Mouse (Mus musculus) limb, embryonic 10.5 days (tissue): Measurements from ENCODE around the gene Psg25. TPM values are rescaled to one million over a fixed set of nuclear protein-coding genes. Genes with fewer than 3 reads are reported as not detected.
"Not testable (repeated sequence)": the region's sequence is repeated elsewhere in the genome, so short reads cannot be mapped to it uniquely, and the experiment has no call there.

Experiments used
- DNase-seq: peaks from one replicate; pipeline ENCODE4 v3.0.0-alpha.2; 2017; ENCODE audit warnings: low spot score
- H3K27ac ChIP-seq: fragments of 300-500 bp; sonication (generic); 2 replicates; pipeline ENCODE4 v1.5.1; 2016; ENCODE audit warnings: mild to moderate bottlenecking
- H3K27me3 ChIP-seq: fragments of 300-500 bp; sonication (generic); 2 replicates; pipeline ENCODE4 v1.6.1; 2016; ENCODE audit warnings: low read depth, mild to moderate bottlenecking; ENCODE audit not compliant: poor library complexity, severe bottlenecking
- H3K36me3 ChIP-seq: fragments of 300-500 bp; sonication (generic); 2 replicates; pipeline ENCODE4 v1.6.1; 2016; ENCODE audit warnings: mild to moderate bottlenecking, moderate library complexity
- H3K4me1 ChIP-seq: fragments of 300-500 bp; sonication (generic); 2 replicates; pipeline ENCODE4 v1.6.1; 2016
- H3K4me3 ChIP-seq: fragments of 300-500 bp; sonication (generic); 2 replicates; pipeline ENCODE4 v1.5.1; 2016; ENCODE audit warnings: mild to moderate bottlenecking, moderate library complexity
- H3K9me3 ChIP-seq: fragments of 300-500 bp; sonication (generic); replicated peaks from 2 replicates; pipeline ENCODE4 v1.6.1; 2016; ENCODE audit warnings: mild to moderate bottlenecking
- WGBS: fragments of 180-500 bp; shearing (Covaris S2); methylation state at CpG from one replicate; pipeline ENCODE4 v1.1.7; 2016; 5-methylcytosine and 5-hydroxymethylcytosine counted together
- polyA plus RNA-seq: library from polyadenylated mRNA; unstranded; fragments of >200 nt; fragmentation: Nextera tagmentation; extraction: Ambion mirVana; gene quantifications from 2 replicates; pipeline ENCODE4 v1.2.1, GENCODE M21; 2016

Psg25 gene
- polyA plus RNA-seq = not detected in 2 replicates

GRCm38 (mm10) chr7:18532169-18532568, at the start of gene Psg25:
Gene Psg25 (minus strand): TSS chr7:18532269.
- H3K4me3 ChIP-seq = no peak within 1 kb of the TSS
- no peaks in the 10 kb centered on the region for H3K4me1 ChIP-seq
- H3K27me3 ChIP-seq = no peaks in the 10 kb centered on the region
- H3K36me3 ChIP-seq = no peaks in the 10 kb centered on the region
- DNase-seq = no peak
- H3K9me3 ChIP-seq = no peaks in the 10 kb centered on the region
- 92% methylated on average over 1 of the region's 1 CpGs for WGBS
- no peak within 1 kb of the TSS for H3K27ac ChIP-seq

- DNase-seq = no peak
- Histone ChIP-seq H3K4me3 (no peak within 1 kb of the TSS), H3K36me3 (no peaks in the 10 kb centered on the region), H3K9me3 (no peaks in the 10 kb centered on the region; the same call in 1 of the 2 replicates), H3K4me1 (no peaks in the 10 kb centered on the region), H3K27ac (no peak within 1 kb of the TSS), H3K27me3 (no peaks in the 10 kb centered on the region)
- 79% methylated on average over 3 of the region's 3 CpGs for WGBS
Observed at GRCm38 (mm10) chr7:18567205-18567604, 35.1 kb upstream of the Psg25 start, which contains the start of gene Psg27. Gene Psg27 (minus strand): TSS chr7:18567305.

GRCm38 (mm10) chr7:18559850-18560249, 27.8 kb upstream of the Psg25 start:
- Histone ChIP-seq H3K4me3 (no peak overlapping the region), H3K27me3 (no peaks in the 10 kb centered on the region), H3K27ac (no peak overlapping the region), H3K4me1 (no peaks in the 10 kb centered on the region), H3K36me3 (no peaks in the 10 kb centered on the region), H3K9me3 (no peaks in the 10 kb centered on the region; the same call in 1 of the 2 replicates)
- DNase-seq = no peak

GRCm38 (mm10) chr7:18555751-18556150, 23.7 kb upstream of the Psg25 start:
- not testable (repeated sequence) for DNase-seq, H3K27me3 ChIP-seq, H3K36me3 ChIP-seq, H3K4me3 ChIP-seq, H3K9me3 ChIP-seq, H3K27ac ChIP-seq, H3K4me1 ChIP-seq
- 86% methylated on average over 3 of the region's 3 CpGs for WGBS

- no peak overlapping the region for H3K27ac ChIP-seq
- 58% methylated on average over 3 of the region's 3 CpGs for WGBS
- no peaks in the 10 kb centered on the region for H3K36me3 ChIP-seq
- no peaks in the 10 kb centered on the region for H3K4me1 ChIP-seq
- H3K9me3 ChIP-seq = no peaks in the 10 kb centered on the region
- no peak for DNase-seq
- H3K27me3 ChIP-seq = no peaks in the 10 kb centered on the region
- no peak overlapping the region for H3K4me3 ChIP-seq
Observed at GRCm38 (mm10) chr7:18533420-18533819, 1.4 kb upstream of the Psg25 start.

GRCm38 (mm10) chr7:18524668-18525067, 7.4 kb downstream of the Psg25 start:
- Histone ChIP-seq H3K27me3 (no peaks in the 10 kb centered on the region), H3K27ac (no peak overlapping the region), H3K4me3 (no peak overlapping the region), H3K4me1 (no peaks in the 10 kb centered on the region), H3K9me3 (no peaks in the 10 kb centered on the region), H3K36me3 (no peaks in the 10 kb centered on the region)
- 97% methylated on average over 8 of the region's 8 CpGs for WGBS
- no peak for DNase-seq

GRCm38 (mm10) chr7:18512848-18513247, 19.2 kb downstream of the Psg25 start:
- H3K27me3 ChIP-seq, H3K36me3 ChIP-seq, DNase-seq, H3K27ac ChIP-seq, H3K4me3 ChIP-seq, H3K4me1 ChIP-seq, H3K9me3 ChIP-seq: not testable (repeated sequence)

GRCm38 (mm10) chr7:18512417-18512816, 19.7 kb downstream of the Psg25 start:
- not testable (repeated sequence) for H3K27ac ChIP-seq, H3K27me3 ChIP-seq, H3K4me3 ChIP-seq, H3K4me1 ChIP-seq, H3K9me3 ChIP-seq, H3K36me3 ChIP-seq, DNase-seq
- 65% methylated on average over 2 of the region's 2 CpGs for WGBS

- 23% methylated on average over 9 of the region's 9 CpGs for WGBS
- Histone ChIP-seq H3K9me3 (no peaks in the 10 kb centered on the region), H3K27ac (no peak overlapping the region), H3K27me3 (no peaks in the 10 kb centered on the region), H3K36me3 (no peaks in the 10 kb centered on the region), H3K4me1 (no peaks in the 10 kb centered on the region), H3K4me3 (no peak overlapping the region)
- DNase-seq = peak; percentile 46
Observed at GRCm38 (mm10) chr7:18511479-18511878, 20.6 kb downstream of the Psg25 start.

GRCm38 (mm10) chr7:18484077-18484476, 48.0 kb downstream of the Psg25 start, which contains the start of gene Psg26:
Gene Psg26 (minus strand): TSS chr7:18484177.
- H3K4me1 ChIP-seq = no peaks in the 10 kb centered on the region
- no peaks in the 10 kb centered on the region; the same call in 1 of the 2 replicates for H3K9me3 ChIP-seq
- no peak for DNase-seq
- H3K27me3 ChIP-seq = no peaks in the 10 kb centered on the region
- H3K27ac ChIP-seq = no peak within 1 kb of the TSS
- H3K4me3 ChIP-seq = no peak within 1 kb of the TSS
- no peaks in the 10 kb centered on the region for H3K36me3 ChIP-seq
- WGBS = 77% methylated on average over 1 of the region's 1 CpGs

Other genes with a start within 250 kb of the Psg25 start
- gene Psg18, start 177.3 kb downstream of the Psg25 start, polyA plus RNA-seq = not detected in 2 replicates
- gene Psg28, start 100.2 kb downstream of the Psg25 start, polyA plus RNA-seq = not detected in 2 replicates
- not detected in 2 replicates for gene Psg26, start 48.1 kb downstream of the Psg25 start, polyA plus RNA-seq
- gene Psg27, start 35.0 kb upstream of the Psg25 start, polyA plus RNA-seq = not detected in 2 replicates
- not detected in 2 replicates for gene Psg23, start 84.2 kb upstream of the Psg25 start, polyA plus RNA-seq
- not detected in 2 replicates for gene Psg21, start 124.5 kb upstream of the Psg25 start, polyA plus RNA-seq
- not detected in 2 replicates for gene Psg20, start 153.9 kb upstream of the Psg25 start, polyA plus RNA-seq
- gene Psg22, start 185.8 kb upstream of the Psg25 start, polyA plus RNA-seq = not detected in 2 replicates